Mouse (Mus musculus): ENCODE results near the gene Olfr585.

Olfr585 gene

DNA sequence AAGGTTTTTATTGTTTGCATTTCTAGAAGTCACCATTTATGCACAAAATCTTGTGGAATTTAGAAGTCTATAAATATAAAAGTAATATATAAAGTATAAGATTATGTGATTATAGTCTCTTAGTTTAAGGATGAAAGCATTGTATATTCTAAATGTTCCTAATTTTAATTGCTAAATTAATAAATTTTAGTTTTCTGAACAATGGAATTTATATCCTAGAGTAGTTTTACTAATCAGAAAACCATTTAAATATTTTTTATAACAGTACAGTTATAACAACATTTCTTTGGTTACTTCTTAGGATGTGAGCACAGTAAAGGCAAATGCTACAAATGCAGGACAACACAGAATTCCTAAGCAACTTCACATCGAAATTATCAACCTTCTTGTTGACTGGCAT lies at the start of gene Olfr585:
Gene Olfr585 (plus strand): TSS at position 301 of the 400 bp plus-strand sequence.
- DNase-seq (ENCODE audit: low spot score in 2 of 2) = no peak

DNA sequence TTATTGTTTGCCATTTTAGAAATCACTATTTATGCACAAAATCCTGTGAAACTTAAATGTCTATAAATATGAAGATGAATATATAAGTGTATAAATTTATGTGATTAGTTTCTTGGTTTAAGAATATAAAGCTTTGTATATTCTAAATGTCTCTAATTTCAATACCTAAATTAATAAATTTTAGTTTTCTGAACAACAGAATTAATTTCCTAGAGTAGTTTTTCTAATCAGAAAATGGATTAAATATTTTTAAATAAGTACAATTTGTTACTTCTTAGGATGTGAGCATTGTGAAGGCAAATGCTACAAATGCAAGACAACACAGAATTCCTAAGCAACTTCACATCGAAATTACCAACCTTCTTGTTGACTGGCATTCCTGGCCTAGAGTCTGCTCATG lies 46.5 kb upstream of the Olfr585 start, which contains the start of gene Olfr583:
Gene Olfr583 (plus strand): TSS at position 301 of the 400 bp plus-strand sequence.
- DNase-seq (ENCODE audit: low spot score in 2 of 2) = no peak

DNA sequence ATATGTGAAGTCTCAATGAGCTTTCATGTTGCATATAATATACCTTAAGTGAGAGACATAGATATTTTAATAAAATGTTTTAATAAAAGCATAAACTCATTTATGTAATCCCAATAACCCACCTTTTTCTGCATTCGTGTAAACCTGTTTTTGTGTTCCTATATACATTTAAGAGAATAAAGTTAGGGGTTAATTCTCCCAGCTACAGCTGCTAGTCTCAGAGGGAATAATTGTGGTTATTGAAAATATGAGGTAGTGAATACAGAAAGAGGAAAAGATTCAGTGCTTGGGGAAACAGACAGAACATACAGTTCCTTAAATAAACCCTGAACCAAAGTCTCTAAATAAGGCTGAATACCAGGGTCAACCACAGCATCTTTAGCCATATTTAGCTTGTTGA lies 15.9 kb upstream of the Olfr585 start, which contains the start of gene Olfr584:
Gene Olfr584 (plus strand): TSS at position 301 of the 400 bp plus-strand sequence.
- no peak for DNase-seq (ENCODE audit: low spot score in 2 of 2)

DNA sequence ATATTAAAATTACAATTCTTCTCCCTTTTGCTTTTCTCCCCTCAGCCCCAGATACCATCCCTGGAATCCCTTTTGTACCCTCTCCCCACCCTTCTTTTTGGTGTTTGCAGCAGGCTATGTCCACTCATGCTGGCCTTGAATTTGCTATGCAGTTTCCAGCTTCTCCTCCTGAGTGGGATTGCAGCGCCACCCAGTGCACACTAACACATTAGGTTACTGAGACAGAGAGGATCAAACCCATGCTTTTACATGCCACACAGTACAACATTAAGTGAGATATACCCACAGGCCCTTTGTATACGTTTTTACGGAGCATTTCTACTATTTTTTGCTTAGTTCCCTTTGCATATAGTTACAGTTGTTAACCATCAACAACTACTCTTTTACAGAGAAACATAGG lies 21.9 kb downstream of the Olfr585 start:
- no peak for DNase-seq (ENCODE audit: low spot score in 2 of 2)

DNA sequence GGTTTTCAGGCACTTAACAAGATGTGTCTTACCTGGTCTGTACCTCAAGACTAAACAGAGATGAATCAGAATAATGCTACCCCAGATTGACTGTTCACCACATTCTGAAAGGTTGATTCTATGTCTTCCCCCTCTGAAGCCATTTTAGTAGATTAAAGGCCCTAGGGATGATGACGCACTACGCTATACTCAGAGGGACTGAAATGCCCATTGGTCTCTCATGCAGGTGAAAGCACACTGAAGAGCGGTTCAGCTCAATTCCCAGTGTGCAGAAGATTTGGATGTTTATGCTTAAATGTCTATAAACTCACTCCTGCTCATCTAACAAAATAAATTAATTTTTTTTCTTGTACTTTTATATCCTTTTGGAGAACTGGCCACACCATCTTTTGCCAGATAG lies 28.0 kb downstream of the Olfr585 start, which contains the start of gene Olfr586:
Gene Olfr586 (minus strand): TSS at position 101 of the 400 bp plus-strand sequence.
- DNase-seq (ENCODE audit: low spot score in 2 of 2) = no peak

DNA sequence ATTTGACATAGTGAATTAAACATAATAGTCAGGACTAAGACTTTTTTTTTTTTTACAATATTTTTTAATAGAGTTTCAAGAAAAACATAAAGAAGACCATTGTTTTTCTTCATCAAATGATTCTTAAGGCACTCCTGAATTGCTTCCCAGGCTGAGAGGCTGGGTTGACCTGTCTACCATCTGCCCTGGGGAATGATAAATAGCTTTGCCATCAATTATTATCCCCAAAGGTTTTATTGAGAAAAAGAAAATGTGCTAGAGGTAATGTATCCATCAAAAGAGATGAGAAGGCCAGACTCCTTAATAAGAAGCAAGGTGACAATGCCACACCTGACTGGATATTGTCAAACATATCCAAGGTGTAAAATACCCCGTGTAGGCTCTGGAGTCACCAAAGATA lies 43.1 kb downstream of the Olfr585 start, which contains the start of gene Olfr588-ps1:
Gene Olfr588-ps1 (plus strand): TSS at position 301 of the 400 bp plus-strand sequence.
- DNase-seq (ENCODE audit: low spot score in 2 of 2) = no peak

All from thymus, postnatal 10 days (tissue).